Mouse (Mus musculus) hindbrain, embryonic 14.5 days (tissue): ENCODE measurements around the gene Dusp18. TPM values are rescaled to one million over a fixed set of nuclear protein-coding genes. Genes with fewer than 3 reads are reported as not detected.
A peak's percentile ranks its signal among the peaks of the same experiment; 100 is the strongest.

Experiments
- ATAC-seq: fragments of 200-750 bp; cut with Nextera tagmentation; 2 replicates; pipeline ENCODE4 v1.8.0; 2017; ENCODE audit warnings: moderate number of reproducible peaks, mild to moderate bottlenecking, moderate TSS enrichment, moderate library complexity; ENCODE audit not compliant: low FRiP score
- DNase-seq: peaks from one replicate; pipeline ENCODE4 v3.0.0-alpha.2; 2015; ENCODE audit warnings: low spot score
- H3K27ac ChIP-seq: fragments of 300-500 bp; sonication (generic); 2 replicates; pipeline ENCODE4 v1.5.1; 2014; ENCODE audit warnings: mild to moderate bottlenecking, moderate library complexity
- H3K27me3 ChIP-seq: fragments of 300-500 bp; sonication (generic); 2 replicates; pipeline ENCODE4 v1.6.1; 2014; ENCODE audit warnings: mild to moderate bottlenecking, low read length, mixed read lengths; ENCODE audit not compliant: control insufficient read depth, insufficient read depth
- H3K36me3 ChIP-seq: fragments of 300-500 bp; sonication (generic); replicated peaks from 2 replicates; pipeline ENCODE4 v1.6.1; 2014; ENCODE audit not compliant: control insufficient read depth, insufficient read depth
- H3K4me1 ChIP-seq: fragments of 300-500 bp; sonication (generic); replicated peaks from 2 replicates; pipeline ENCODE4 v1.6.1; 2014; ENCODE audit warnings: antibody characterized with exemption, low read length, mixed read lengths; ENCODE audit not compliant: control insufficient read depth, insufficient read depth
- H3K4me2 ChIP-seq: fragments of 300-500 bp; sonication (generic); replicated peaks from 2 replicates; pipeline ENCODE4 v1.6.1; 2014; ENCODE audit warnings: mild to moderate bottlenecking, moderate library complexity
- H3K4me3 ChIP-seq: fragments of 300-500 bp; sonication (generic); replicated peaks from 2 replicates; pipeline ENCODE4 v1.5.1; 2014; ENCODE audit warnings: mild to moderate bottlenecking, low read length
- H3K9ac ChIP-seq: fragments of 300-500 bp; sonication (generic); 2 replicates; pipeline ENCODE4 v1.6.1; 2014
- H3K9me3 ChIP-seq: fragments of 300-500 bp; sonication (generic); 2 replicates; pipeline ENCODE4 v1.6.1; 2016; ENCODE audit warnings: low read length; ENCODE audit not compliant: control insufficient read depth
- WGBS: fragments of 180-500 bp; shearing (Covaris S2); extraction: QIAGEN DNeasy Blood & Tissue Kit; methylation state at CpG from one replicate; pipeline ENCODE4 v1.1.7; 2014; 5-methylcytosine and 5-hydroxymethylcytosine counted together
- polyA plus RNA-seq: library from polyadenylated mRNA; unstranded; fragments of >200 nt; fragmentation: Nextera tagmentation; extraction: Ambion mirVana; gene quantifications from 2 replicates; pipeline ENCODE4 v1.2.1, GENCODE M21; 2014

Dusp18 gene
- polyA plus RNA-seq, 1 experiment from 2014 or later = 29.2 TPM

GRCm38 (mm10) chr11:3854156-3854555 lies 40.9 kb upstream of the Dusp18 start:
- DNase-seq = no peak
- Histone ChIP-seq H3K4me2 (no peak overlapping the region), H3K27me3 (no peaks in the 10 kb centered on the region), H3K4me1 (no peaks in the 10 kb centered on the region; the same call in 1 of the 2 replicates), H3K4me3 (no peak overlapping the region), H3K36me3 (no peaks in the 10 kb centered on the region), H3K9me3 (no peaks in the 10 kb centered on the region), H3K27ac (peak overlapping the region; percentile 66), H3K9ac (no peak overlapping the region)
- no peak for ATAC-seq
- 93% methylated on average over 3 of the region's 3 CpGs for WGBS

GRCm38 (mm10) chr11:3855846-3856245 lies 39.2 kb upstream of the Dusp18 start:
- Histone ChIP-seq H3K36me3 (no peaks in the 10 kb centered on the region), H3K4me2 (no peak overlapping the region), H3K4me1 (no peaks in the 10 kb centered on the region; the same call in 1 of the 2 replicates), H3K27ac (no peak overlapping the region), H3K9me3 (no peaks in the 10 kb centered on the region), H3K27me3 (no peaks in the 10 kb centered on the region), H3K9ac (no peak overlapping the region), H3K4me3 (no peak overlapping the region)
- DNase-seq = no peak
- no peak for ATAC-seq
- 93% methylated on average over 5 of the region's 5 CpGs for WGBS

- Histone ChIP-seq H3K27me3 (no peaks in the 10 kb centered on the region), H3K4me3 (no peak overlapping the region), H3K36me3 (no peaks in the 10 kb centered on the region), H3K9ac (no peak overlapping the region), H3K27ac (no peak overlapping the region), H3K4me1 (no peaks in the 10 kb centered on the region; the same call in 1 of the 2 replicates), H3K9me3 (no peaks in the 10 kb centered on the region), H3K4me2 (no peak overlapping the region)
- ATAC-seq (no peak), DNase-seq (no peak)
- 78% methylated on average over 5 of the region's 5 CpGs for WGBS
These were observed 37.1 kb upstream of the Dusp18 start for GRCm38 (mm10) chr11:3857902-3858301.

GRCm38 (mm10) chr11:3859778-3860177 lies 35.3 kb upstream of the Dusp18 start:
- no peak overlapping the region for H3K4me3 ChIP-seq
- H3K27ac ChIP-seq = no peak overlapping the region
- no peaks in the 10 kb centered on the region for H3K36me3 ChIP-seq
- no peak overlapping the region for H3K9ac ChIP-seq
- H3K27me3 ChIP-seq = no peaks in the 10 kb centered on the region
- H3K4me1 ChIP-seq = no peaks in the 10 kb centered on the region
- DNase-seq (no peak), ATAC-seq (no peak)
- 91% methylated on average over 4 of the region's 4 CpGs for WGBS
- no peaks in the 10 kb centered on the region for H3K9me3 ChIP-seq
- no peak overlapping the region for H3K4me2 ChIP-seq

GRCm38 (mm10) chr11:3860361-3860760 lies 34.7 kb upstream of the Dusp18 start:
- 84% methylated on average over 4 of the region's 4 CpGs for WGBS

GRCm38 (mm10) chr11:3862661-3863453 lies 32.2 kb upstream of the Dusp18 start:
- WGBS = 76% methylated on average over 19 of the region's 19 CpGs

More at GRCm38 (mm10) chr11:3860361-3860760, 34.7 kb upstream of the Dusp18 start:
- no peak for DNase-seq
- Histone ChIP-seq H3K27ac (no peak overlapping the region), H3K9ac (no peak overlapping the region), H3K4me3 (no peak overlapping the region), H3K4me1 (no peaks in the 10 kb centered on the region), H3K27me3 (no peaks in the 10 kb centered on the region), H3K9me3 (no peaks in the 10 kb centered on the region), H3K36me3 (no peaks in the 10 kb centered on the region), H3K4me2 (no peak overlapping the region)
- ATAC-seq = no peak

GRCm38 (mm10) chr11:3863454-3864112 lies 31.5 kb upstream of the Dusp18 start, which contains the start of gene Osbp2:
Gene Osbp2 (minus strand): TSS chr11:3863903.
- Histone ChIP-seq H3K4me3 (peak within 1 kb of the TSS; percentile 44), H3K9ac (peak within 1 kb of the TSS; percentile 65), H3K27ac (peak within 1 kb of the TSS; percentile 4; the same call in 1 of the 2 replicates), H3K4me1 (no peaks in the 10 kb centered on the region), H3K36me3 (no peaks in the 10 kb centered on the region), H3K4me2 (peak within 1 kb of the TSS; percentile 76), H3K9me3 (no peaks in the 10 kb centered on the region), H3K27me3 (no peaks in the 10 kb centered on the region)
- 3% methylated on average over 54 of the region's 58 CpGs for WGBS
- peak; percentile 63 for DNase-seq
- peak; percentile 91 for ATAC-seq

More at GRCm38 (mm10) chr11:3862661-3863453, 32.2 kb upstream of the Dusp18 start:
- Histone ChIP-seq H3K4me2 (peak overlapping the region; percentile 76), H3K27ac (no peak overlapping the region), H3K36me3 (no peaks in the 10 kb centered on the region), H3K27me3 (no peaks in the 10 kb centered on the region), H3K4me3 (peak overlapping the region; percentile 44), H3K9me3 (no peaks in the 10 kb centered on the region), H3K9ac (0 out of 2 replicates have a peak overlapping the region, but pooled peaks have one; percentile 65), H3K4me1 (no peaks in the 10 kb centered on the region)
- DNase-seq (no peak), ATAC-seq (no peak; the same call in 1 of the 2 replicates)

GRCm38 (mm10) chr11:3864343-3864742 lies 30.7 kb upstream of the Dusp18 start:
- Histone ChIP-seq H3K9ac (peak overlapping the region; percentile 65), H3K36me3 (no peaks in the 10 kb centered on the region), H3K4me1 (no peaks in the 10 kb centered on the region), H3K4me2 (peak overlapping the region; percentile 76), H3K4me3 (peak overlapping the region; percentile 44), H3K9me3 (no peaks in the 10 kb centered on the region), H3K27me3 (no peaks in the 10 kb centered on the region), H3K27ac (peak overlapping the region; percentile 4; the same call in 1 of the 2 replicates)
- ATAC-seq (0 out of 2 replicates have a peak, but pooled peaks have one; percentile 15), DNase-seq (peak; percentile 41)
- WGBS = 29% methylated on average over 6 of the region's 6 CpGs

GRCm38 (mm10) chr11:3876419-3876818 lies 18.6 kb upstream of the Dusp18 start:
- Histone ChIP-seq H3K27ac (no peak overlapping the region), H3K4me1 (no peaks in the 10 kb centered on the region), H3K4me2 (no peak overlapping the region), H3K9ac (no peak overlapping the region), H3K27me3 (no peaks in the 10 kb centered on the region), H3K36me3 (no peaks in the 10 kb centered on the region), H3K9me3 (no peaks in the 10 kb centered on the region), H3K4me3 (no peak overlapping the region)
- WGBS = 81% methylated on average over 6 of the region's 6 CpGs
- no peak for DNase-seq
- no peak for ATAC-seq
